Mouse (Mus musculus): ENCODE data around the gene Tnpo3.

GRCm38 (mm10) chr6:29650170-29650549 is 40.5 kb upstream of the Tnpo3 start:
- TF ChIP-seq GATA1 (IDR thresholded peaks at IDR 0.05; ENCODE audit: low read length): no peak
- TF ChIP-seq TAL1 (IDR thresholded peaks at IDR 0.05; ENCODE audit: low read length): no peak
